Comparison of ENCODE assay signal across 21 mouse cellular contexts in genomic region chr4:121021911-121022310, GRCm38 (mm10). TPM values are rescaled to one million over a fixed set of nuclear protein-coding genes. Genes with fewer than 3 reads are reported as not detected.
A peak's percentile ranks its signal among the peaks of the same experiment; 100 is the strongest.
DNase-seq lines count a peak whose midpoint lies in the region; ATAC-seq lines count a peak whose summit lies in the region.
"Had no signal": no experiment of that assay in that cellular context is flagged by ENCODE, and none has a peak within 500 bp of the region (broad histone marks: within the 10 kb centered on the region; RNA-seq: fewer than 3 reads in every experiment).

No protein-coding gene starts in this region.

- H3K4me1 ChIP-seq in heart, embryonic 13.5 days, result peaks cover 42% of the 10 kb centered on the region
- peaks cover 82% of the 10 kb centered on the region for H3K4me1 ChIP-seq in megakaryocyte, embryonic 14.5 days
- no peaks in the 10 kb centered on the region for H3K4me1 ChIP-seq in intestine, embryonic 16.5 days (ENCODE audit: control insufficient read depth, insufficient read depth, low read length)
- H3K4me1 ChIP-seq: neural tube, embryonic 12.5 days had no signal

- no peaks in the 10 kb centered on the region for H3K36me3 ChIP-seq in heart, embryonic 13.5 days
- no peaks in the 10 kb centered on the region for H3K36me3 ChIP-seq in megakaryocyte, embryonic 14.5 days (replicated peaks; ENCODE audit: low read length)
- H3K36me3 ChIP-seq in intestine, embryonic 16.5 days (ENCODE audit: control insufficient read depth, insufficient read depth, low read length), result no peaks in the 10 kb centered on the region
- H3K36me3 ChIP-seq: neural tube, embryonic 12.5 days had no signal

- H3K27ac ChIP-seq in heart, embryonic 13.5 days (replicated peaks), result peak overlapping the region; percentile 59; the same call in 1 of the 2 replicates
- H3K27ac ChIP-seq in intestine, embryonic 16.5 days (ENCODE audit: low read length), result no peak overlapping the region
- H3K27ac ChIP-seq: neural tube, embryonic 12.5 days; stomach, postnatal 0 days had no signal

- no peak overlapping the region for H3K9ac ChIP-seq in heart, embryonic 13.5 days
- no peak overlapping the region for H3K9ac ChIP-seq in intestine, embryonic 16.5 days (ENCODE audit: low read depth, low read length)
- H3K9ac ChIP-seq: neural tube, embryonic 12.5 days had no signal

- no peak for DNase-seq in heart, adult 9 months (ENCODE audit: low spot score in 2 of 2)
- DNase-seq in adrenal gland, postnatal 36 days, result peak; percentile 12 to 24
- peak; percentile 61 to 80 for DNase-seq in kidney, postnatal 25 days
- DNase-seq in cerebellum, postnatal 4 days (ENCODE audit: low spot score in 2 of 2), result no peak
- DNase-seq: cerebellum, adult 8-10 months; embryo, embryonic 11 days; gastrocnemius, postnatal 25 days; heart, postnatal 36 days; lung, postnatal 36 days; midbrain, embryonic 14.5 days; spleen, adult 18-20 months; thymus, postnatal 36 days had no signal

- no peak overlapping the region for H3K4me2 ChIP-seq in heart, embryonic 13.5 days
- H3K4me2 ChIP-seq in intestine, embryonic 16.5 days (ENCODE audit: low read depth, low read length), result no peak overlapping the region
- H3K4me2 ChIP-seq: neural tube, embryonic 12.5 days had no signal

- ATAC-seq in heart, embryonic 13.5 days (ENCODE audit: extremely low read depth, insufficient number of reproducible peaks, low FRiP score, low TSS enrichment), result no peak
- no peak for ATAC-seq in megakaryocyte, adult 5-6 weeks (ENCODE audit: poor library complexity, severe bottlenecking)
- no peak for ATAC-seq in intestine, embryonic 16.5 days
- ATAC-seq: inflammation-experienced regulatory T-cells, adult 6 months had no signal

- H3K27me3 ChIP-seq in heart, embryonic 13.5 days (replicated peaks), result no peaks in the 10 kb centered on the region
- H3K27me3 ChIP-seq in megakaryocyte, embryonic 14.5 days (replicated peaks), result peaks cover 3% of the 10 kb centered on the region
- H3K27me3 ChIP-seq in intestine, embryonic 16.5 days (replicated peaks; ENCODE audit: control insufficient read depth, insufficient read depth, low read length), result no peaks in the 10 kb centered on the region
- H3K27me3 ChIP-seq: neural tube, embryonic 12.5 days had no signal

- no peak overlapping the region for H3K4me3 ChIP-seq in heart, embryonic 13.5 days
- H3K4me3 ChIP-seq in megakaryocyte, embryonic 14.5 days (replicated peaks), result peak overlapping the region; percentile 67
- no peak overlapping the region for H3K4me3 ChIP-seq in intestine, embryonic 16.5 days (ENCODE audit: low read length)
- H3K4me3 ChIP-seq: erythroblast, embryonic 14.5 days; neural tube, embryonic 12.5 days had no signal

- H3K9me3 ChIP-seq in heart, embryonic 13.5 days, result no peaks in the 10 kb centered on the region
- no peaks in the 10 kb centered on the region for H3K9me3 ChIP-seq in megakaryocyte, embryonic 14.5 days
- no peaks in the 10 kb centered on the region for H3K9me3 ChIP-seq in intestine, embryonic 16.5 days (ENCODE audit: control insufficient read depth, low read length)
- H3K9me3 ChIP-seq: neural tube, embryonic 12.5 days had no signal

RNA-seq across cellular contexts. Expression of gene Smap2, which starts 4.9 kb away (rescaled TPM):
- 11.5 and 12.3 TPM in 2 replicates for polyA plus RNA-seq in heart, embryonic 13.5 days (2015; fragmentation: Nextera tagmentation; extraction: Ambion mirVana)
- 28.0 and 35.0 TPM in 2 replicates for polyA plus RNA-seq in megakaryocyte, embryonic 14.5 days (2012; ENCODE audit: insufficient read depth, low replicate concordance)
- total RNA-seq in megakaryocyte, adult 5-6 weeks (2015), result 95.9 and 115 TPM in 2 replicates
- total RNA-seq in megakaryocyte, adult 5-6 weeks (2017), result 37.2 and 62.2 TPM in 2 replicates
- 10 to 100 TPM; 30.8 to 32.1 TPM for total RNA-seq in adrenal gland, postnatal 36 days (2021)
- 12.2 and 14.2 TPM in 2 replicates for polyA plus RNA-seq in intestine, embryonic 16.5 days (2015; fragmentation: Nextera tagmentation; extraction: Ambion mirVana)

RNA-seq across cellular contexts. Expression of gene Col9a2, which starts 17.3 kb away (rescaled TPM):
- polyA plus RNA-seq in heart, embryonic 13.5 days (2015; fragmentation: Nextera tagmentation; extraction: Ambion mirVana), result 7.9 and 8.4 TPM in 2 replicates
- 0.03 TPM in 1 of 2 replicates, not detected in the other for polyA plus RNA-seq in megakaryocyte, embryonic 14.5 days (2012; ENCODE audit: insufficient read depth, low replicate concordance)
- total RNA-seq in megakaryocyte, adult 5-6 weeks (2015), result not detected in 2 replicates
- total RNA-seq in megakaryocyte, adult 5-6 weeks (2017), result not detected in 2 replicates
- total RNA-seq in adrenal gland, postnatal 36 days (2021), result under 1 TPM; 0.43 to 0.72 TPM
- 4.5 and 4.7 TPM in 2 replicates for polyA plus RNA-seq in intestine, embryonic 16.5 days (2015; fragmentation: Nextera tagmentation; extraction: Ambion mirVana)
- total RNA-seq: liver, adult 2 months had no signal
- polyA plus RNA-seq: inflammation-experienced regulatory T-cells, adult 6 months; liver, adult 2 months had no signal

Comparison
In these comparisons a context has a peak if more than half of its experiments do, and no peak if none do; other contexts are left out.
1. DNase-seq: peak in adrenal gland, postnatal 36 days (2 of 2) and kidney, postnatal 25 days (2 of 2); none in heart, adult 9 months (0 of 2) and cerebellum, postnatal 4 days (0 of 2).